Mouse (Mus musculus): ENCODE measurements around the gene Olfr1322. TPM values are rescaled to one million over a fixed set of nuclear protein-coding genes. Genes with fewer than 3 reads are reported as not detected.

The Olfr1322 gene
- polyA plus RNA-seq (2014; fragmentation: Illumina TruSeq; extraction: RNeasy Lipid Tissue Mini Kit (QIAGEN cat#74804); ENCODE audit: low read depth, low replicate concordance), result not detected

GRCm38 (mm10) chrX:49891383-49891782, at the start of gene Olfr1322:
Olfr1322 (minus strand) TSS chrX:49891483.

Other genes with a start within 250 kb of the Olfr1322 start
- gene Olfr1320, start 219.2 kb downstream of the Olfr1322 start, polyA plus RNA-seq (2014; fragmentation: Illumina TruSeq; extraction: RNeasy Lipid Tissue Mini Kit (QIAGEN cat#74804); ENCODE audit: low read depth, low replicate concordance), result not detected
- not detected for gene Olfr1321, start 156.4 kb downstream of the Olfr1322 start, polyA plus RNA-seq (2014; fragmentation: Illumina TruSeq; extraction: RNeasy Lipid Tissue Mini Kit (QIAGEN cat#74804); ENCODE audit: low read depth, low replicate concordance)
- gene Igsf1, start 93.7 kb downstream of the Olfr1322 start, polyA plus RNA-seq (2014; fragmentation: Illumina TruSeq; extraction: RNeasy Lipid Tissue Mini Kit (QIAGEN cat#74804); ENCODE audit: low read depth, low replicate concordance), result not detected
- gene Olfr1323, start 127.9 kb upstream of the Olfr1322 start, polyA plus RNA-seq (2014; fragmentation: Illumina TruSeq; extraction: RNeasy Lipid Tissue Mini Kit (QIAGEN cat#74804); ENCODE audit: low read depth, low replicate concordance), result not detected